Mouse (Mus musculus): ENCODE measurements at regions not wholly inside any gene's neighbourhood (a gene's known extent, or its start where the extent isn't known, plus 50 kb on each side); places are given as distances from the start of the nearest gene placed in this dataset.
A peak's percentile ranks its signal among the peaks of the same experiment; 100 is the strongest.

GRCm38 (mm10) chr3:119587971-119588370 is 196.3 kb downstream of the Ptbp2 start:
- H3K36me3 ChIP-seq (ENCODE audit: control insufficient read depth, insufficient read depth, low read length), result no peaks in the 10 kb centered on the region
- no peaks in the 10 kb centered on the region; the same call in 1 of the 2 replicates for H3K27me3 ChIP-seq (ENCODE audit: control insufficient read depth, insufficient read depth, low read length)
- no peaks in the 10 kb centered on the region for H3K79me2 ChIP-seq (ENCODE audit: control insufficient read depth, insufficient read depth, low read length)
- no peak overlapping the region for H3K9ac ChIP-seq (ENCODE audit: low read depth, low read length)
- no peaks in the 10 kb centered on the region for H3K4me1 ChIP-seq (ENCODE audit: control insufficient read depth, insufficient read depth, low read length)
- TF ChIP-seq POLR2A (IDR thresholded peaks at IDR 0.05; ENCODE audit: extremely low read depth, insufficient read depth, low read length), result no peak
- no peak for TF ChIP-seq CTCF (IDR thresholded peaks at IDR 0.05; ENCODE audit: low read depth, low read length)
- H3K4me3 ChIP-seq (ENCODE audit: insufficient read depth, low read depth, low read length), result no peak overlapping the region
- no peak for DNase-seq (ENCODE audit: extremely low read depth, low read depth, low spot score)
- H3K27ac ChIP-seq (replicated peaks; ENCODE audit: insufficient read depth, low read depth, low read length), result no peak overlapping the region
- 53% methylated on average over 2 of the region's 2 CpGs for WGBS

GRCm38 (mm10) chr3:119575516-119575915 is 208.8 kb downstream of the Ptbp2 start:
- Histone ChIP-seq H3K79me2 (ENCODE audit: control insufficient read depth, insufficient read depth, low read length) (no peaks in the 10 kb centered on the region), H3K27me3 (ENCODE audit: control insufficient read depth, insufficient read depth, low read length) (no peaks in the 10 kb centered on the region), H3K4me1 (ENCODE audit: control insufficient read depth, insufficient read depth, low read length) (no peaks in the 10 kb centered on the region), H3K4me3 (ENCODE audit: insufficient read depth, low read depth, low read length) (no peak overlapping the region), H3K9ac (ENCODE audit: low read depth, low read length) (no peak overlapping the region), H3K27ac (replicated peaks; ENCODE audit: insufficient read depth, low read depth, low read length) (no peak overlapping the region), H3K36me3 (ENCODE audit: control insufficient read depth, insufficient read depth, low read length) (no peaks in the 10 kb centered on the region)
- no peak for TF ChIP-seq CTCF (IDR thresholded peaks at IDR 0.05; ENCODE audit: low read depth, low read length)
- no peak for TF ChIP-seq POLR2A (IDR thresholded peaks at IDR 0.05; ENCODE audit: extremely low read depth, insufficient read depth, low read length)
- WGBS, result 82% methylated on average over 3 of the region's 3 CpGs
- no peak for DNase-seq (ENCODE audit: extremely low read depth, low read depth, low spot score)

- Histone ChIP-seq H3K79me2 (ENCODE audit: control insufficient read depth, insufficient read depth, low read length) (no peaks in the 10 kb centered on the region), H3K9ac (ENCODE audit: low read depth, low read length) (no peak overlapping the region), H3K4me1 (ENCODE audit: control insufficient read depth, insufficient read depth, low read length) (no peaks in the 10 kb centered on the region; the same call in 1 of the 2 replicates), H3K4me3 (ENCODE audit: insufficient read depth, low read depth, low read length) (no peak overlapping the region), H3K36me3 (ENCODE audit: control insufficient read depth, insufficient read depth, low read length) (no peaks in the 10 kb centered on the region), H3K27me3 (ENCODE audit: control insufficient read depth, insufficient read depth, low read length) (no peaks in the 10 kb centered on the region), H3K27ac (replicated peaks; ENCODE audit: insufficient read depth, low read depth, low read length) (no peak overlapping the region)
- 79% methylated on average over 7 of the region's 7 CpGs for WGBS
- TF ChIP-seq CTCF (IDR thresholded peaks at IDR 0.05; ENCODE audit: low read depth, low read length) (peak; percentile 35; the same call in 1 of the 2 replicates), POLR2A (IDR thresholded peaks at IDR 0.05; ENCODE audit: extremely low read depth, insufficient read depth, low read length) (no peak)
- DNase-seq (ENCODE audit: extremely low read depth, low read depth, low spot score), result no peak
Measured at GRCm38 (mm10) chr3:119537884-119538283, 246.4 kb downstream of the Ptbp2 start.

GRCm38 (mm10) chr3:119524510-119525123 is 259.6 kb downstream of the Ptbp2 start:
- no peaks in the 10 kb centered on the region for H3K4me1 ChIP-seq (ENCODE audit: control insufficient read depth, insufficient read depth, low read length)
- TF ChIP-seq POLR2A (IDR thresholded peaks at IDR 0.05; ENCODE audit: extremely low read depth, insufficient read depth, low read length), result no peak
- TF ChIP-seq CTCF (IDR thresholded peaks at IDR 0.05; ENCODE audit: low read depth, low read length), result no peak

GRCm38 (mm10) chr3:119512596-119512995 is 271.7 kb downstream of the Ptbp2 start:
- H3K27ac ChIP-seq (replicated peaks; ENCODE audit: insufficient read depth, low read depth, low read length), result no peak overlapping the region
- 69% methylated on average over 2 of the region's 2 CpGs for WGBS
- no peaks in the 10 kb centered on the region for H3K36me3 ChIP-seq (ENCODE audit: control insufficient read depth, insufficient read depth, low read length)

More at GRCm38 (mm10) chr3:119524510-119525123, 259.6 kb downstream of the Ptbp2 start:
- WGBS, result 87% methylated on average over 10 of the region's 10 CpGs
- Histone ChIP-seq H3K36me3 (ENCODE audit: control insufficient read depth, insufficient read depth, low read length) (no peaks in the 10 kb centered on the region), H3K79me2 (ENCODE audit: control insufficient read depth, insufficient read depth, low read length) (no peaks in the 10 kb centered on the region), H3K27ac (replicated peaks; ENCODE audit: insufficient read depth, low read depth, low read length) (no peak overlapping the region), H3K9ac (ENCODE audit: low read depth, low read length) (no peak overlapping the region), H3K27me3 (ENCODE audit: control insufficient read depth, insufficient read depth, low read length) (no peaks in the 10 kb centered on the region; the same call in 1 of the 2 replicates), H3K4me3 (ENCODE audit: insufficient read depth, low read depth, low read length) (no peak overlapping the region)
- no peak for DNase-seq (ENCODE audit: extremely low read depth, low read depth, low spot score)

GRCm38 (mm10) chr3:119509132-119509531 is 275.1 kb downstream of the Ptbp2 start:
- H3K36me3 ChIP-seq (ENCODE audit: control insufficient read depth, insufficient read depth, low read length), result no peaks in the 10 kb centered on the region
- H3K4me3 ChIP-seq (ENCODE audit: insufficient read depth, low read depth, low read length), result no peak overlapping the region
- H3K79me2 ChIP-seq (ENCODE audit: control insufficient read depth, insufficient read depth, low read length), result no peaks in the 10 kb centered on the region
- H3K27me3 ChIP-seq (ENCODE audit: control insufficient read depth, insufficient read depth, low read length), result peaks cover 12% of the 10 kb centered on the region
- DNase-seq (ENCODE audit: extremely low read depth, low read depth, low spot score), result no peak
- 0 out of 2 replicates have a peak, but pooled peaks cover 1% of the 10 kb centered on the region for H3K4me1 ChIP-seq (ENCODE audit: control insufficient read depth, insufficient read depth, low read length)
- no peak overlapping the region for H3K27ac ChIP-seq (replicated peaks; ENCODE audit: insufficient read depth, low read depth, low read length)
- H3K9ac ChIP-seq (ENCODE audit: low read depth, low read length), result no peak overlapping the region
- 59% methylated on average over 4 of the region's 4 CpGs for WGBS
- TF ChIP-seq CTCF (IDR thresholded peaks at IDR 0.05; ENCODE audit: low read depth, low read length) (no peak), POLR2A (IDR thresholded peaks at IDR 0.05; ENCODE audit: extremely low read depth, insufficient read depth, low read length) (no peak)

More at GRCm38 (mm10) chr3:119512596-119512995, 271.7 kb downstream of the Ptbp2 start:
- Histone ChIP-seq H3K27me3 (ENCODE audit: control insufficient read depth, insufficient read depth, low read length) (peaks cover 14% of the 10 kb centered on the region), H3K79me2 (ENCODE audit: control insufficient read depth, insufficient read depth, low read length) (no peaks in the 10 kb centered on the region), H3K4me1 (ENCODE audit: control insufficient read depth, insufficient read depth, low read length) (peaks cover 3% of the 10 kb centered on the region; the same call in 1 of the 2 replicates), H3K9ac (ENCODE audit: low read depth, low read length) (no peak overlapping the region), H3K4me3 (ENCODE audit: insufficient read depth, low read depth, low read length) (no peak overlapping the region)
- DNase-seq (ENCODE audit: extremely low read depth, low read depth, low spot score), result no peak
- TF ChIP-seq CTCF (IDR thresholded peaks at IDR 0.05; ENCODE audit: low read depth, low read length) (no peak), POLR2A (IDR thresholded peaks at IDR 0.05; ENCODE audit: extremely low read depth, insufficient read depth, low read length) (no peak)
